Mouse (Mus musculus) spleen, adult 2 months (tissue): ENCODE data around the gene Tnfsf13.

Source experiments
- CTCF ChIP-seq: fragments of 200-500 bp; IDR thresholded peaks from 2 replicates; pipeline ENCODE4 v1.5.1; 2011; ENCODE audit warnings: mild to moderate bottlenecking, inconsistent platforms; ENCODE audit not compliant: insufficient read depth, insufficient read length, insufficient replicate concordance; ENCODE audit errors: extremely low read depth
- POLR2A ChIP-seq: fragments of 200-500 bp; IDR thresholded peaks from 2 replicates; pipeline ENCODE4 v1.6.1; 2011; ENCODE audit warnings: low read depth, low read length, inconsistent platforms

- no peak for TF ChIP-seq CTCF
- TF ChIP-seq POLR2A, result no peak; the same call in none of the 2 replicates
Observed at GRCm38 (mm10) chr11:69670786-69671725, 14.5 kb downstream of the Tnfsf13 start.
